Mouse (Mus musculus) lung, postnatal 0 days (tissue): ENCODE measurements around the gene 4930432M17Rik. TPM values are rescaled to one million over a fixed set of nuclear protein-coding genes. Genes with fewer than 3 reads are reported as not detected.

Experiments
- ATAC-seq: fragments of 200-750 bp; cut with Nextera tagmentation; 2 replicates; pipeline ENCODE4 v1.8.0; 2017; ENCODE audit warnings: moderate library complexity
- DNase-seq: peaks from one replicate; pipeline ENCODE4 v3.0.0-alpha.2; 2016; ENCODE audit warnings: low spot score
- H3K27ac ChIP-seq: fragments of 300-500 bp; sonication (generic); 2 replicates; pipeline ENCODE4 v1.5.1; 2014; ENCODE audit warnings: antibody characterized with exemption, mild to moderate bottlenecking, low read length, mixed read lengths
- H3K27me3 ChIP-seq: fragments of 300-500 bp; sonication (generic); replicated peaks from 2 replicates; pipeline ENCODE4 v1.6.1; 2014; ENCODE audit warnings: low read length, mixed read lengths; ENCODE audit not compliant: insufficient read depth
- H3K36me3 ChIP-seq: fragments of 300-500 bp; sonication (generic); 2 replicates; pipeline ENCODE4 v1.6.1; 2014; ENCODE audit warnings: low read length, mixed read lengths; ENCODE audit not compliant: insufficient read depth
- H3K4me1 ChIP-seq: fragments of 300-500 bp; sonication (generic); 2 replicates; pipeline ENCODE4 v1.6.1; 2014; ENCODE audit warnings: antibody characterized with exemption, low read depth, low read length, mixed read lengths; ENCODE audit not compliant: insufficient read depth
- H3K4me2 ChIP-seq: fragments of 300-500 bp; sonication (generic); replicated peaks from 2 replicates; pipeline ENCODE4 v1.6.1; 2014; ENCODE audit warnings: low read depth, mild to moderate bottlenecking, low read length, moderate library complexity, mixed read lengths
- H3K4me3 ChIP-seq: fragments of 300-500 bp; sonication (generic); 2 replicates; pipeline ENCODE4 v1.5.1; 2014; ENCODE audit warnings: low read depth, low read length
- H3K9ac ChIP-seq: fragments of 300-500 bp; sonication (generic); replicated peaks from 2 replicates; pipeline ENCODE4 v1.6.1; 2014; ENCODE audit warnings: low read depth, mild to moderate bottlenecking
- H3K9me3 ChIP-seq: fragments of 300-500 bp; sonication (generic); 2 replicates; pipeline ENCODE4 v1.6.1; 2016; ENCODE audit warnings: low read length, mixed read lengths
- CTCF ChIP-seq: IDR thresholded peaks from 2 replicates; pipeline ENCODE4 v1.5.1; 2016; ENCODE audit warnings: antibody characterized with exemption, mild to moderate bottlenecking
- EP300 ChIP-seq: IDR thresholded peaks from 2 replicates; pipeline ENCODE4 v1.6.1; 2016; ENCODE audit warnings: antibody characterized with exemption, mild to moderate bottlenecking, control low read depth
- WGBS: fragments of 180-500 bp; shearing (Covaris S2); extraction: QIAGEN DNeasy Blood & Tissue Kit; methylation state at CpG from one replicate; pipeline ENCODE4 v1.1.7; 2014; 5-methylcytosine and 5-hydroxymethylcytosine counted together
- polyA plus RNA-seq: library from polyadenylated mRNA; unstranded; fragments of >200 nt; fragmentation: Nextera tagmentation; extraction: Ambion mirVana; gene quantifications from 2 replicates; pipeline ENCODE4 v1.2.1, GENCODE M21; 2015

Gene 4930432M17Rik
- polyA plus RNA-seq, 1 experiment from 2014 or later = not detected

- Histone ChIP-seq H3K4me3 (peak within 1 kb of the TSS; percentile 50), H3K27me3 (no peaks in the 10 kb centered on the region), H3K36me3 (no peaks in the 10 kb centered on the region), H3K4me2 (peak within 1 kb of the TSS; percentile 90), H3K9me3 (no peaks in the 10 kb centered on the region), H3K27ac (peak within 1 kb of the TSS; percentile 87), H3K9ac (peak within 1 kb of the TSS; percentile 73), H3K4me1 (peaks cover 13% of the 10 kb centered on the region; the same call in 1 of the 2 replicates)
- DNase-seq = peak; percentile 91
- peak; percentile 84 for ATAC-seq
- WGBS = 1% methylated on average over 62 of the region's 73 CpGs
- TF ChIP-seq CTCF = peak; percentile 89
- TF ChIP-seq EP300 = no peak; the same call in 1 of the 2 replicates
Observed at GRCm38 (mm10) chr3:121722971-121723844, 52.6 kb downstream of the 4930432M17Rik start, which contains the start of gene F3. Gene F3 (plus strand): TSS chr3:121723537.

GRCm38 (mm10) chr3:121723968-121724524 is 53.5 kb downstream of the 4930432M17Rik start:
- Histone ChIP-seq H3K27ac (peak overlapping the region; percentile 87), H3K27me3 (no peaks in the 10 kb centered on the region), H3K4me2 (peak overlapping the region; percentile 90), H3K4me3 (peak overlapping the region; percentile 50), H3K36me3 (no peaks in the 10 kb centered on the region), H3K9ac (peak overlapping the region; percentile 73), H3K4me1 (peaks cover 13% of the 10 kb centered on the region; the same call in 1 of the 2 replicates), H3K9me3 (no peaks in the 10 kb centered on the region)
- no peak for TF ChIP-seq EP300
- TF ChIP-seq CTCF = no peak
- ATAC-seq (0 out of 2 replicates have a peak, but pooled peaks have one; percentile 6), DNase-seq (peak; percentile 31)
- WGBS = 6% methylated on average over 20 of the region's 20 CpGs

- no peaks in the 10 kb centered on the region for H3K27me3 ChIP-seq
- peak overlapping the region; percentile 90 for H3K4me2 ChIP-seq
- H3K36me3 ChIP-seq = no peaks in the 10 kb centered on the region
- peak overlapping the region; percentile 87 for H3K27ac ChIP-seq
- 24% methylated on average over 12 of the region's 12 CpGs for WGBS
- H3K4me1 ChIP-seq = peaks cover 13% of the 10 kb centered on the region; the same call in 1 of the 2 replicates
- 0 out of 2 replicates have a peak, but pooled peaks have one; percentile 6 for ATAC-seq
- TF ChIP-seq CTCF = no peak
- TF ChIP-seq EP300 = no peak
- DNase-seq = peak; percentile 37
- H3K4me3 ChIP-seq = peak overlapping the region; percentile 50
- H3K9me3 ChIP-seq = no peaks in the 10 kb centered on the region
- peak overlapping the region; percentile 73 for H3K9ac ChIP-seq
Observed at GRCm38 (mm10) chr3:121724553-121724952, 54.0 kb downstream of the 4930432M17Rik start.

GRCm38 (mm10) chr3:121725651-121726050 is 55.1 kb downstream of the 4930432M17Rik start:
- TF ChIP-seq CTCF = no peak
- TF ChIP-seq EP300 = no peak
- Histone ChIP-seq H3K36me3 (no peaks in the 10 kb centered on the region; the same call in 1 of the 2 replicates), H3K4me3 (peak overlapping the region; percentile 15; the same call in 1 of the 2 replicates), H3K4me1 (peaks cover 13% of the 10 kb centered on the region; the same call in 1 of the 2 replicates), H3K9me3 (no peaks in the 10 kb centered on the region), H3K27me3 (no peaks in the 10 kb centered on the region), H3K27ac (no peak overlapping the region), H3K4me2 (peak overlapping the region; percentile 90), H3K9ac (0 out of 2 replicates have a peak overlapping the region, but pooled peaks have one; percentile 8)
- DNase-seq (no peak), ATAC-seq (no peak)
- 50% methylated on average over 10 of the region's 10 CpGs for WGBS

- no peak overlapping the region for H3K9ac ChIP-seq
- 73% methylated on average over 4 of the region's 4 CpGs for WGBS
- H3K27ac ChIP-seq = no peak overlapping the region
- H3K4me2 ChIP-seq = no peak overlapping the region
- H3K4me3 ChIP-seq = no peak overlapping the region
- TF ChIP-seq CTCF = no peak
- no peak for TF ChIP-seq EP300
- no peaks in the 10 kb centered on the region for H3K9me3 ChIP-seq
- no peaks in the 10 kb centered on the region for H3K27me3 ChIP-seq
- peaks cover 10% of the 10 kb centered on the region; the same call in 1 of the 2 replicates for H3K36me3 ChIP-seq
- ATAC-seq (no peak), DNase-seq (no peak)
- no peaks in the 10 kb centered on the region for H3K4me1 ChIP-seq
Observed at GRCm38 (mm10) chr3:121729678-121730077, 59.1 kb downstream of the 4930432M17Rik start.

Other genes starting within 250 kb of the 4930432M17Rik start
- 342 and 379 TPM in 2 replicates for gene Cnn3, start 244.3 kb upstream of the 4930432M17Rik start, polyA plus RNA-seq
- 45.4 and 48.7 TPM in 2 replicates for gene Slc44a3, start 138.4 kb upstream of the 4930432M17Rik start, polyA plus RNA-seq
- 99.3 and 129 TPM in 2 replicates for gene F3, start 52.8 kb downstream of the 4930432M17Rik start, polyA plus RNA-seq
- 94.1 and 100 TPM in 2 replicates for gene Abcd3, start 144.5 kb downstream of the 4930432M17Rik start, polyA plus RNA-seq